Mouse (Mus musculus) heart, adult 9 months (tissue): ENCODE results near the gene Chdh.

Experiments used
- DNase-seq, 2 experiments: peaks; one replicate each; pipeline ENCODE4 v3.0.0; 2022; ENCODE audit warnings: low spot score in 2 of 2

Gene Chdh

DNA sequence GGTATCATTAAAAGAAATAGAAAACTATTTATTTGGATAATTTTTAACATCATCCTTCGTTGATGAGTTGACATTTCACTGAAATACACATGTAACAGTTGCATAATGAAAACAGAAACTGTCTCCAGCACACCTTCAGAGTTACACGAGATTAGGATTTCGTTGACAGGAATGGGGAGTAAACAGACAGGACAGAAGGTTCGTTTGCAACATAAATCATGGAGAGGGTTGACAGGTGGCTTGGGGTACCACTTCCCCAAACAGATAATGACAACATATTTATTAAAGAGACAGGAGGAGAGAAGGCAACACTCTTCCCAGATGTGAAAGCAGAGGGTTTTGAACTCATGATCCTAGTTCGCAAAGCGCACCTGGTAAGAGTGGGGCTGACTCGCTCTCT is 46.1 kb downstream of the Chdh start:
- DNase-seq, result no peak

GRCm38 (mm10) chr14:30056031-30056766 is 47.4 kb downstream of the Chdh start:
- DNase-seq, result no peak

- no peak for DNase-seq
These were observed 56.0 kb downstream of the Chdh start for GRCm38 (mm10) chr14:30064864-30065263.

- no peak for DNase-seq
These were observed 57.9 kb downstream of the Chdh start for GRCm38 (mm10) chr14:30066752-30067151.

DNA sequence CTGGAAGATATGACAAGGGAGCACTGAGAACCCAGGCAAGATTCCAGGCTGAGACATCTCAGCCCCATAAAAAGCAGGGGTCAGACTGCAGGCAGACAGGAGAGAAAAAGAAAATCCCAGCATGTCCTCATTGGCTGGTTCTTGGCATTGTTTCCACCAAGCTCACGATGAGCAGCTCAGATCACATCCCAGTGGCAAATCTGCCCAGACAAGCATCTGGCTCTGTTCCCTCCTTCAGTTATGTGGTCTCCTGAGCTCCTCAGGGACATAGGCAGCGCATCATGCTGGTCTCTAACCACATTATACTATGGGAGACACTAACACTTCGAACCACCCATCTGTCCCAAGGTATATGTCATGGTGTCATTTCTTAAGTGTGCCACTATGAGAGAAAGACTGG is 59.7 kb downstream of the Chdh start:
- DNase-seq, result no peak

DNA sequence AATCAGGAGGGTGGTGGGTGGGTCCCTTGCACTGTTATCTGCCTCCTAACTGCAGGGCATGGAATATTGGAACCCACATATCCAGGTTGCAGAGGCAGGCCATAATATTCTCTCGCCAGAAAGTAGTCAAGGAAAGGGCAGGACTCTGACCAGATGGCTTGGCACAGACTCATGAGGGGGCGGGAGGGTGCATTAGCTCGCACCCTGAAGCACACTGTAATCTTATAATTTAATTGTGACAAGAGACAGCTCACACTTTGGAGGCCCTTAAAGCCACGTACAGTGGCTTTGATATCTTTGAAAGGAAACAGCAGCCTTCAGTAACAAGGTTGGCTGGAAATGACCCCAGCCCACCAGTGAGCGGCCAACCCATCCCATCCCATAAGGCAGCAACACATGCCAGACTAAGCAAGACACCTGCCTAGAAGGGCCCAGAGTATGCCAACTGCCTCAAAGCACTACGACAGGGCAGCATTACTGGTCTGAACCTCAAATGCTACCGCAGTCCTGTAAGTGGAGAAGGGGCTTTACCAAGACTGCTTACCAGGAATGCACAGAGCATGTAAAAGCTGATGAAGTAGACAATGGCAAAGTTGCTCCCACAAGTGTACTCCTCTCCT is 66.6 kb downstream of the Chdh start:
- DNase-seq, result no peak

- no peak for DNase-seq
These were observed 69.4 kb downstream of the Chdh start for GRCm38 (mm10) chr14:30078115-30078808.

GRCm38 (mm10) chr14:30079729-30080128 is 70.9 kb downstream of the Chdh start:
- no peak for DNase-seq
